Mouse (Mus musculus): Measurements from ENCODE around the gene Hrh1. TPM values are rescaled to one million over a fixed set of nuclear protein-coding genes. Genes with fewer than 3 reads are reported as not detected.

Hrh1 gene
- polyA plus RNA-seq, 1 experiment from 2014 or later = not detected

DNA sequence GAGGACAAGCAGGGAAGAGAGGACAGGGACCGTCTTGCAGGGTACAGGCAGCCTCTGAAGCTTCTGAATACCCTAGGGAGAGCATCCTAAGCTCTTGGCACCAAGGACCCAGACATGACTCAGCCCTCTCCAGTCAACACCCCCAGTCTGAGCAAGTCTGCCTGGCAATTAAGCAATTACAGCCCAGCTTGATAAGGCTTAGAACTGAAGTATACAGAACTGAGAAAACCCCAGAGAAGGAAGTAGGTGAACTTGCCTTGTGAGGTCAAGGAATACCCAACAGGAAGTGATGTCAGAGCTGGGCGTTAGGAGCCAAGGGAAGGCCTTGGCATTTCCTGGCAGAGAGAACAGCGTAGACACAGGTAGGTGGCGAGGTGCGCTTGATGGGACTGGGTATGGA, 60.5 kb downstream of the Hrh1 start:
- H3K36me3 ChIP-seq (ENCODE audit: control insufficient read depth, insufficient read depth) = no peaks in the 10 kb centered on the region
- H3K4me3 ChIP-seq (ENCODE audit: low read depth, low read length) = no peak overlapping the region
- ATAC-seq (ENCODE audit: low read depth) = no peak
- no peaks in the 10 kb centered on the region for H3K9me3 ChIP-seq (replicated peaks; ENCODE audit: control insufficient read depth, low read length)
- H3K9ac ChIP-seq (ENCODE audit: low read depth, low read length) = no peak overlapping the region
- H3K4me2 ChIP-seq (ENCODE audit: low read depth, low read length) = no peak overlapping the region
- H3K27ac ChIP-seq (ENCODE audit: low read length) = no peak overlapping the region
- H3K4me1 ChIP-seq (ENCODE audit: control insufficient read depth, low read depth, low read length) = no peaks in the 10 kb centered on the region
- no peaks in the 10 kb centered on the region; the same call in 1 of the 2 replicates for H3K27me3 ChIP-seq (ENCODE audit: control insufficient read depth, insufficient read depth, low read depth, low read length)
- WGBS (ENCODE audit: insufficient replicate concordance) = 42% methylated on average over 5 of the region's 5 CpGs

DNA sequence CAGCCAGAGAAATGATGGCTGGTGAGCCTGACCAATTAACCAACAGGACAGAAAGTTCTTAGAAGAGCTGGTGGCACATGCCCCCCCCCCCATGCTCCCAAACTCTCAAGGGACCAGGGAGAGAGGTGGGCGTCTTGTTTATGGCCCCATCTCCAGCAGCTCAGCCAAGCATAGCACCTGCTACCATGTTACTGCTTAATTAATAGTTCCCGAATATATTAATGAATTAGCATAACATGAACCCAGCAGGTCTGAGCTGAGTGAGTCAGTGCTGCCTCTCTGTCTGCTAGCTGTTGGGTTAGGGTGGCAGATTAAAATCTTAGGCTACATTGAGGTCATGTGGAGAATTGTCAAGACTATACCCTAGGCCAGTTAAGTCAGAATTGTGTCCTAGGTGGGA, 62.2 kb downstream of the Hrh1 start:
- WGBS (ENCODE audit: insufficient replicate concordance) = 49% methylated on average over 2 of the region's 2 CpGs
- H3K9me3 ChIP-seq (replicated peaks; ENCODE audit: control insufficient read depth, low read length) = no peaks in the 10 kb centered on the region
- H3K4me1 ChIP-seq (ENCODE audit: control insufficient read depth, low read depth, low read length) = no peaks in the 10 kb centered on the region
- H3K27me3 ChIP-seq (ENCODE audit: control insufficient read depth, insufficient read depth, low read depth, low read length) = no peaks in the 10 kb centered on the region; the same call in 1 of the 2 replicates
- H3K4me3 ChIP-seq (ENCODE audit: low read depth, low read length) = no peak overlapping the region
- no peak overlapping the region for H3K9ac ChIP-seq (ENCODE audit: low read depth, low read length)
- H3K36me3 ChIP-seq (ENCODE audit: control insufficient read depth, insufficient read depth) = no peaks in the 10 kb centered on the region
- H3K27ac ChIP-seq (ENCODE audit: low read length) = no peak overlapping the region
- H3K4me2 ChIP-seq (ENCODE audit: low read depth, low read length) = no peak overlapping the region
- no peak for ATAC-seq (ENCODE audit: low read depth)

GRCm38 (mm10) chr6:114461536-114461935, 63.8 kb downstream of the Hrh1 start:
- Histone ChIP-seq H3K36me3 (ENCODE audit: control insufficient read depth, insufficient read depth) (no peaks in the 10 kb centered on the region), H3K4me1 (ENCODE audit: control insufficient read depth, low read depth, low read length) (no peaks in the 10 kb centered on the region), H3K27me3 (ENCODE audit: control insufficient read depth, insufficient read depth, low read depth, low read length) (no peaks in the 10 kb centered on the region; the same call in 1 of the 2 replicates), H3K9me3 (replicated peaks; ENCODE audit: control insufficient read depth, low read length) (no peaks in the 10 kb centered on the region), H3K27ac (ENCODE audit: low read length) (no peak overlapping the region), H3K4me2 (ENCODE audit: low read depth, low read length) (no peak overlapping the region), H3K9ac (ENCODE audit: low read depth, low read length) (no peak overlapping the region), H3K4me3 (ENCODE audit: low read depth, low read length) (no peak overlapping the region)
- no peak for ATAC-seq (ENCODE audit: low read depth)

DNA sequence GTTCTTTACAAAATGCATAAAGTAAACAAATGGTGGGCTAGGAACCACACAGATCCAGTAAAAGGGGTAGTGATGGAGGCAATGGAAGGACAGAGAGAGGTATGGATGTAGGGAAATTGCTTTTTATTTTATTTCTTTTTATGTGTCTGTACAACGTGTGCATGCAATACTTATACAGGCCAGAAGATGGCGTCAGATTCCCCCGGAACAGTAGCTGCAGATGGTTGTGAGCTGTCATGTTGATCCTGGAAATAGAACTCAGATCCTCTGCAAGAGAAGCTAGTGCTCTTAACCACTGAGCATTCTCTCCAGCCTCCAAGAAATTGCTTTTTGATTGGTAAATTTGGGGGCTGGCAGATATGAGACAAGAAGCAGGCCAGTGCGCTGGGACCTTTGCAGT, 65.0 kb downstream of the Hrh1 start:
- Histone ChIP-seq H3K27me3 (ENCODE audit: control insufficient read depth, insufficient read depth, low read depth, low read length) (no peaks in the 10 kb centered on the region; the same call in 1 of the 2 replicates), H3K36me3 (ENCODE audit: control insufficient read depth, insufficient read depth) (no peaks in the 10 kb centered on the region), H3K27ac (ENCODE audit: low read length) (no peak overlapping the region), H3K4me3 (ENCODE audit: low read depth, low read length) (no peak overlapping the region), H3K9me3 (replicated peaks; ENCODE audit: control insufficient read depth, low read length) (no peaks in the 10 kb centered on the region), H3K4me2 (ENCODE audit: low read depth, low read length) (no peak overlapping the region), H3K9ac (ENCODE audit: low read depth, low read length) (no peak overlapping the region), H3K4me1 (ENCODE audit: control insufficient read depth, low read depth, low read length) (no peaks in the 10 kb centered on the region)
- WGBS (ENCODE audit: insufficient replicate concordance) = 24% methylated on average over 4 of the region's 4 CpGs
- no peak for ATAC-seq (ENCODE audit: low read depth)

DNA sequence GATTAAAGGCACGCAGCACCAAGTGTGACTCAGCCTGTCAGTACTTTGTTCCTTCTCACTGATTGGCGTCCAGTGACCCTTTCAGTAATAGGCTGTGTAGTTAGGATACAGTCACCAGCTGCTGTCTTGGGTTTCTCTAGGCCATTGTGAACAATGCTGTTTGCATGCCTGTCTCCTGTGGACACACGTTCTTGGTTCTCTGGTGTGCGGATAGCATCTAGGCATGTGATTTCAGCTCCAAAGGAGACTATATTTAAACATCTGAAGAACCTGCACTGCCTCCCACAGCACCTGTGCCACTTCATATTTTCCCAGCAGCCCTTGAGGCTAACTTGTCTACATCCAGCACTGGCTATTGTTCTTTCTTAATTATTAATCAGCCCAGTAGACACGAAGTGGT, 75.8 kb downstream of the Hrh1 start:
- WGBS (ENCODE audit: insufficient replicate concordance) = 52% methylated on average over 5 of the region's 5 CpGs
- no peak overlapping the region for H3K9ac ChIP-seq (ENCODE audit: low read depth, low read length)
- no peak overlapping the region for H3K4me3 ChIP-seq (ENCODE audit: low read depth, low read length)
- no peaks in the 10 kb centered on the region for H3K36me3 ChIP-seq (ENCODE audit: control insufficient read depth, insufficient read depth)
- H3K9me3 ChIP-seq (replicated peaks; ENCODE audit: control insufficient read depth, low read length) = no peaks in the 10 kb centered on the region
- no peak overlapping the region for H3K27ac ChIP-seq (ENCODE audit: low read length)
- no peak for ATAC-seq (ENCODE audit: low read depth)
- H3K4me1 ChIP-seq (ENCODE audit: control insufficient read depth, low read depth, low read length) = no peaks in the 10 kb centered on the region
- H3K4me2 ChIP-seq (ENCODE audit: low read depth, low read length) = no peak overlapping the region
- H3K27me3 ChIP-seq (ENCODE audit: control insufficient read depth, insufficient read depth, low read depth, low read length) = no peaks in the 10 kb centered on the region

DNA sequence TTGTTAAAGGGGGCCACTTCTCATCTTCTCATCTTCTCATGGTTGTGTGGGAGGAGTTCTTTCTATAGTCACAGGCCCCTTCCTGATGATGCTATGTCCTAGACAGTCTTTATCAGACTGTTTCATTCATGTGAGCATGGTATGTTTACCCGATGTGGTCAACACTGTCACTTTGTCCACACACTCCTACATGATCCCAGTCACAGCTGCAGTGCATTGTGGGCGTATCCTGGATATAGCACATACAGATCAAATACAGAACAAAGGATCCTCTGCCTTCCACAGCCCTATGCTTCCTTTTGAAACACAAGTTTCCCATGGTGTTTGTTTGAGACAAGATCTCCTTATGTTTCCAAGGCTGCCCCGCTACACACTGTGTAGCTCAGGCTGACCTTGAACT, 76.3 kb downstream of the Hrh1 start:
- Histone ChIP-seq H3K9ac (ENCODE audit: low read depth, low read length) (no peak overlapping the region), H3K4me3 (ENCODE audit: low read depth, low read length) (no peak overlapping the region), H3K36me3 (ENCODE audit: control insufficient read depth, insufficient read depth) (no peaks in the 10 kb centered on the region), H3K27me3 (ENCODE audit: control insufficient read depth, insufficient read depth, low read depth, low read length) (no peaks in the 10 kb centered on the region), H3K4me2 (ENCODE audit: low read depth, low read length) (no peak overlapping the region), H3K27ac (ENCODE audit: low read length) (no peak overlapping the region), H3K9me3 (replicated peaks; ENCODE audit: control insufficient read depth, low read length) (no peaks in the 10 kb centered on the region), H3K4me1 (ENCODE audit: control insufficient read depth, low read depth, low read length) (no peaks in the 10 kb centered on the region)
- WGBS (ENCODE audit: insufficient replicate concordance) = 57% methylated on average over 3 of the region's 3 CpGs
- ATAC-seq (ENCODE audit: low read depth) = no peak

- H3K4me1 ChIP-seq (ENCODE audit: control insufficient read depth, low read depth, low read length) = no peaks in the 10 kb centered on the region
- no peak overlapping the region for H3K9ac ChIP-seq (ENCODE audit: low read depth, low read length)
- no peaks in the 10 kb centered on the region for H3K27me3 ChIP-seq (ENCODE audit: control insufficient read depth, insufficient read depth, low read depth, low read length)
- no peak for ATAC-seq (ENCODE audit: low read depth)
- H3K4me2 ChIP-seq (ENCODE audit: low read depth, low read length) = no peak overlapping the region
- H3K9me3 ChIP-seq (replicated peaks; ENCODE audit: control insufficient read depth, low read length) = no peaks in the 10 kb centered on the region
- H3K36me3 ChIP-seq (ENCODE audit: control insufficient read depth, insufficient read depth) = no peaks in the 10 kb centered on the region
- no peak overlapping the region for H3K4me3 ChIP-seq (ENCODE audit: low read depth, low read length)
- WGBS (ENCODE audit: insufficient replicate concordance) = 55% methylated on average over 4 of the region's 4 CpGs
- no peak overlapping the region for H3K27ac ChIP-seq (ENCODE audit: low read length)
Measured at GRCm38 (mm10) chr6:114474911-114475310, 77.2 kb downstream of the Hrh1 start.

DNA sequence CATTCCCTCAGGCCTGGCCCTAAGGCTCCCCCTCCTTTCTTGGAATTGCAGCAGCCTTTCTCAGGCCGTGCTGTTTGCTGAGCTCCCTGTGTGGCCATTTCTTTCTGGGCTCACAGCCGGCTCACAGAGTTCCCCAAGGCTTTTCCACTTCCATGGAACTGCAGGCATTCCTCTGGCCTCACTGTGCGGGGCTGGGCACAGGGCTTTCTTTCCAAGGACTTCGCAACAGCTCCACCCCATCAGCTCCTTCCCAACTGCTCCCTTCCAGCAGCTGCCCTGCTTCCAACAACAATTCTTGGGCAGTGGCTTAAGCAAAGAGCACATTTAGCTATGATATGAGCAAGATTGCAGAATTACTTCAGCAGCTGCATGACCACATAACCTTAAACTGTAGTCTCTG, 81.0 kb downstream of the Hrh1 start:
- no peak for ATAC-seq (ENCODE audit: low read depth)
- no peaks in the 10 kb centered on the region for H3K27me3 ChIP-seq (ENCODE audit: control insufficient read depth, insufficient read depth, low read depth, low read length)
- no peak overlapping the region for H3K4me3 ChIP-seq (ENCODE audit: low read depth, low read length)
- H3K36me3 ChIP-seq (ENCODE audit: control insufficient read depth, insufficient read depth) = no peaks in the 10 kb centered on the region
- H3K4me1 ChIP-seq (ENCODE audit: control insufficient read depth, low read depth, low read length) = no peaks in the 10 kb centered on the region
- no peaks in the 10 kb centered on the region for H3K9me3 ChIP-seq (replicated peaks; ENCODE audit: control insufficient read depth, low read length)
- H3K9ac ChIP-seq (ENCODE audit: low read depth, low read length) = no peak overlapping the region
- H3K4me2 ChIP-seq (ENCODE audit: low read depth, low read length) = no peak overlapping the region
- H3K27ac ChIP-seq (ENCODE audit: low read length) = no peak overlapping the region
- 35% methylated on average over 4 of the region's 4 CpGs for WGBS (ENCODE audit: insufficient replicate concordance)

DNA sequence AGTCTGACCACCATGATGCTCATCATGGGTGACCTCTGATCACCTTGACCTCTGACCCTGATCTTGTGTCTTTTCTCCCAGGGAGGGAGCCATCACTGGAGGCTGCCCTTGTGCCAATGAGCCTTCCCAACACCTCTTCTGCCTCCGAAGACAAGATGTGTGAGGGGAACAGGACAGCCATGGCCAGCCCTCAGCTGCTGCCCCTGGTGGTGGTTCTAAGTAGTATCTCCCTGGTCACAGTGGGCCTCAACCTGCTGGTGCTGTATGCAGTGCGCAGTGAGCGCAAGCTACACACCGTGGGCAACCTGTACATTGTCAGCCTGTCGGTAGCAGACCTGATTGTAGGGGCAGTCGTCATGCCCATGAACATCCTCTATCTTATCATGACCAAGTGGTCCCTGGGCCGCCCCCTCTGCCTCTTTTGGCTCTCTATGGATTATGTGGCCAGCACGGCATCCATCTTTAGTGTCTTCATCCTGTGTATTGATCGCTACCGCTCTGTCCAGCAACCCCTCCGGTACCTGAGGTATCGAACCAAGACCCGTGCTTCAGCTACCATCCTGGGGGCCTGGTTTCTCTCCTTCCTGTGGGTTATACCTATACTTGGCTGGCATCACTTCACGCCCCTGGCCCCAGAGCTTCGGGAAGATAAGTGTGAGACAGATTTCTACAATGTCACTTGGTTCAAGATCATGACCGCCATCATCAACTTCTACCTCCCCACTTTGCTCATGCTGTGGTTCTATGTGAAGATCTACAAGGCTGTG, 82.1 kb downstream of the Hrh1 start:
- no peaks in the 10 kb centered on the region for H3K4me1 ChIP-seq (ENCODE audit: control insufficient read depth, low read depth, low read length)
- H3K4me3 ChIP-seq (ENCODE audit: low read depth, low read length) = no peak overlapping the region
- no peak overlapping the region for H3K27ac ChIP-seq (ENCODE audit: low read length)
- no peak for ATAC-seq (ENCODE audit: low read depth)
- no peaks in the 10 kb centered on the region for H3K36me3 ChIP-seq (ENCODE audit: control insufficient read depth, insufficient read depth)
- H3K9me3 ChIP-seq (replicated peaks; ENCODE audit: control insufficient read depth, low read length) = no peaks in the 10 kb centered on the region
- H3K27me3 ChIP-seq (ENCODE audit: control insufficient read depth, insufficient read depth, low read depth, low read length) = no peaks in the 10 kb centered on the region
- H3K4me2 ChIP-seq (ENCODE audit: low read depth, low read length) = no peak overlapping the region
- 73% methylated on average over 16 of the region's 16 CpGs for WGBS (ENCODE audit: insufficient replicate concordance)
- no peak overlapping the region for H3K9ac ChIP-seq (ENCODE audit: low read depth, low read length)

Data from liver, embryonic 16.5 days (tissue).